Mouse (Mus musculus) G1E-ER4 (cell line): ENCODE results near the gene Nrde2. TPM values are rescaled to one million over a fixed set of nuclear protein-coding genes. Genes with fewer than 3 reads are reported as not detected.

Experiments used
- GATA1 ChIP-seq: IDR thresholded peaks from one replicate; pipeline ENCODE4 v1.8.0; 2012; ENCODE audit warnings: low read length, inconsistent platforms
- polyA plus RNA-seq: library from polyadenylated mRNA; stranded (reverse); fragments of >175 nt; gene quantifications from 2 replicates; pipeline ENCODE4 v1.2.3, GENCODE M21; 2012

Gene Nrde2
- polyA plus RNA-seq, 1 experiment = 9.5 TPM

DNA sequence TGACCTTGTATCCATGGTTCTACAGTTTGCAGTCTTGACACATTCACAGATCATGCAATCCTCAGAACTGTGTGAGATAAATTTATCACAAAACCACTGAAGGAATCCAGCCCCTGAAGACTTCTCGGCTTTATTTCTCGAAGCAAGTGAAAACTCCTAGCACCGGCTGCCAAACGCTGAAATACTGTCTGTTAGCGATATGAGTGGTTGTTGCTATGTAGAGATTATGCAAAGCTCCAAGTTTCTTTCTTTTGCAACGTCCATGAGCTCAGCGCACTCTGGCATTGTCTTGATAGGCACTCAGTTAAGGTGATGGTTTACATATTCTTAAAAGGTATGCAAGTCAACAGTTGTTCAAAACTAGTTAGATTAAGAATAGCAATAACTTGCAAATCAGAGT lies 26.4 kb upstream of the Nrde2 start:
- TF ChIP-seq GATA1 = no peak

DNA sequence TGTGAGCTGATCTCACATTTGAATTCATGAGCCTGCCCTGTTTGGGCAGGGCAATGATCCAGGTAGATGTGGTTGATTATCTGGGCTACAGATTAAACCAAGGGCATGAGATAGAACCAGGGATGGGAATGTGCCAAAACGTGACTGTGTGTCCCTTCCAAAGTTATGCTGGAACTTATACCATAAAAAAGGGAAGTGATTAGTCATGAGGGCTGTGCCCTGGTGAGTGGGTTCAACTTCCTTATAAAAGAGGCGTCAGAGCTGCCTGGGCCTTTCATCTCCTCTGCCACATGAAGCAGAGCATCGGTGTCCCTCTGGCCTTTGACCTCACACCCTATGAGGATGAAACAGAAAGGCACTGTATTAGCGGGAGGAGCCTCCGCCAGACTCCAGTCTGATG lies 24.5 kb upstream of the Nrde2 start:
- no peak for TF ChIP-seq GATA1

GRCm38 (mm10) chr12:100182676-100183075 lies 23.2 kb upstream of the Nrde2 start:
- TF ChIP-seq GATA1 = no peak

- no peak for TF ChIP-seq GATA1
Observed at GRCm38 (mm10) chr12:100180802-100181201, 21.3 kb upstream of the Nrde2 start.

DNA sequence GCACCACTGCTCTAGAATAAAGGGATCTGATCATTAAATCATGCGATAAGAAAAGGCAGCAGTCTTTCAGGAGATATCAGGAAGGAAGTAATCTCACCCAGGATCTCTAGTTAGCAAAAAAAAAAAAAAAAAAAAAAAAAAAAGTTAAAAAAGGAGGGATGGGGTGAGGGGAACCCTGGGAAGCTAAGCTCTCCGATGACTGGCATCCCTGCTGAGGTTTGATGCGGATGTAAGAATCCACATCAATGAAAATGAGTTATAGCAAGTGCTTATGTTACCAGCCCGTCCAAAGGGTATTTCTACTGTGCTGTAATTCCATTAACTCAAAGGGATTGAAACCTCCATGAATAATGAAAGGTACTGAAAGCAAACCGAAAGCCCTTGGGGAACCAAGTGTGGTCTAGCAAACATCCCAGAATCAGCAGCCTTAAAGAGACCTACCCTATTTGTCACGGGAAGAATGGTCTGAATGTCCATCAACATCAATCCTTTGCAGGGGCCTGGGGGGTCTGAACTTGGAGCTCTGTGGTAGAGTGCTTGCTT lies 19.5 kb upstream of the Nrde2 start:
- TF ChIP-seq GATA1 = no peak

GRCm38 (mm10) chr12:100176469-100177056 lies 17.1 kb upstream of the Nrde2 start:
- TF ChIP-seq GATA1 = no peak

- no peak for TF ChIP-seq GATA1
Observed at GRCm38 (mm10) chr12:100172481-100172880, 13.0 kb upstream of the Nrde2 start.

GRCm38 (mm10) chr12:100167931-100168871 lies 8.7 kb upstream of the Nrde2 start:
- no peak for TF ChIP-seq GATA1

DNA sequence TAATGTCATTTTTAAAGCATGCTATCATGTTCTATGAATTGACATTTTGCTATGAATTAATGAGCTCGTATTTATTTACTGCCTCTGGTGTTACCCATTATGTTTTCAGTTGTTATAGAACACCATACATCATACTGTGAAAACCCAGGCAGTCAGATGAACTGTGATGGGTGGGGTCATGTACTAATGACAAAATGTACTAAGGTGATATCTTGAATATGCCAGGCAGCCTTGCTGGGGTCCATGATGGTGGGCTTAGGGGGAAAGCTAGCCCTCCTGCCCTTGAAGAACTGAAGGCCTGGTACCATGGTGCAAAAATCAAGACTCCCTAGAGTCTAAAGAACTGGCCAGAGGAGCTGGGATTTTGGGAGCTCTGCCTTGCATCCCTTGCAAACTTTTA lies 8.0 kb upstream of the Nrde2 start:
- no peak for TF ChIP-seq GATA1

DNA sequence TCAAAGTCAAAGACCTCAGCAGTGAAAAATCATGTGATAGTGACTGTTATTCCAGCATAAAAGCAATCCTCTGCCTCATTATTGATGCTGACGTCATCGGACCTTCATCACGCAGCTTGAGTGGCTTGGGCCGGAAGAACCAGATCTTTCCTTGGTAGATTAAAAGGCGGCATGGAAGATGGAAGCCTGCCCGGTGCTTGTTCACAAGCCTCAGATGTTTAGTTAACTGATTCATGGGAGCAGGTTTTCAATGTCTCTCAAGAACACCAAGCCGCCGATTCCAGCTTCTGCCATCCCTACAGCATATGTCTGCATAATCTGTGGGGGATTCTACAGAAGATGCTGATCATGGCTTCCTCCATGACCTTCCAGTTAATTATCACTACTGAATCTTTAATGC lies 7.5 kb upstream of the Nrde2 start:
- no peak for TF ChIP-seq GATA1

- TF ChIP-seq GATA1 = no peak
Observed at GRCm38 (mm10) chr12:100166177-100166576, 6.7 kb upstream of the Nrde2 start.

DNA sequence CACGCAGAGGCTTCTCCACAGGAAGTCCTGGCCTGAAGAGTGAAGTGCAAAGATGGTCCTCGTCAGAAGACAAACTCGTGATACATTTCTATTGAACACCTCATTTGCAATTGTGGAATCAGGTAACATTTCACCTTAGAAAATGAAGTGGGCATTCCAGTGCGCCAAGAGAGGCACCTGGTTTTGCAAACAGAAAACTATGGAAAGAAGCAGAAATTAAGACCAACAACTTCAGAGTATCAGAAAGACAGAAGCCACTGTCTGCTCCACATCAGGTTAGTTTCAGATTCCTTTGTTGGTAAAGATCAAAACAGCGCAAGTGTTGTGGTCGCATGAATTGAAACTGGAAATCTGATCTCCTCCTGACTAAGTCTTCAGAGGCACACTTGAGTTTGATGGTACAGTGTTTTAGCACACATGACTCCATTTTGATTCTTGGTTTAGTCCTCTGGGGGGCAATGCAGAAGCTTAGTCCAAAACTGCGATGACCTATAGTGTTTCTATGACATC lies 5.6 kb upstream of the Nrde2 start:
- no peak for TF ChIP-seq GATA1

DNA sequence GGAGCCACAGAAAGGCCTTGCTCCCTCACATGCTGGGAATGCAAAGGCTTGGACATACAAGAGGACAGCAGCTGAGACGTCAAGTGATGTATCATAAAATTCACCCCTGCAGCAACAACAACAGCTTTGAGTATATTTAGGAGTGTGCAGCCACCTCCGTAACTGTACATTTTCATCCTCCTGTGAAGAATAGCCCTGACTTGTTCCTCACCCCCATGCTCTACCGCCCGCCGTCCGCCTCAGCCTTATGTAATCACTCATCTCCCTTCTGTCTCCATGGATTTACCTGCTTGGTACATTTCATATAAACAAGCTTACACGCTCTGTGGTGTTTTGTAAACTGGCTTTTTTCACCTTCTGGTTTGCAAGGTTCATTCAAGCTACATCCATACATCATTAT lies 7.0 kb downstream of the Nrde2 start:
- TF ChIP-seq GATA1 = no peak

DNA sequence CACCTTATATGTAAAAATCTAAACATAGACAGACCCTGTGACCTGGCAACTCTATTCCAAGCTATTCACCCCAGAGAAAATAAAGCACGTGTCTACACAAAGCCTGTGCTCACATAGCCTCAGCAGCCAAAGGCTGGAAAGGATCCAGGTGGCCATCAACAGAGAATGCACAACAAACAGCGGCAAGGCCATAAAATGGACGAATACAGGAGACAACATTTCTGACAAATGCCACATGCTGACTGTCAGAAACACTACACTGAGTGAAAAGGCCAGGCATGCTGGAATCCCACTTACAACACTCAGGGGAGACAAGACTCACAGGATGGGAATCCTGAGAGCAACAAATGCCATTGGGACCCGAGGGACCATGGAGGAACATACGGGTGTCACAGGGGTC lies 15.2 kb downstream of the Nrde2 start:
- TF ChIP-seq GATA1 = no peak

GRCm38 (mm10) chr12:100143737-100144136 lies 15.7 kb downstream of the Nrde2 start:
- no peak for TF ChIP-seq GATA1

DNA sequence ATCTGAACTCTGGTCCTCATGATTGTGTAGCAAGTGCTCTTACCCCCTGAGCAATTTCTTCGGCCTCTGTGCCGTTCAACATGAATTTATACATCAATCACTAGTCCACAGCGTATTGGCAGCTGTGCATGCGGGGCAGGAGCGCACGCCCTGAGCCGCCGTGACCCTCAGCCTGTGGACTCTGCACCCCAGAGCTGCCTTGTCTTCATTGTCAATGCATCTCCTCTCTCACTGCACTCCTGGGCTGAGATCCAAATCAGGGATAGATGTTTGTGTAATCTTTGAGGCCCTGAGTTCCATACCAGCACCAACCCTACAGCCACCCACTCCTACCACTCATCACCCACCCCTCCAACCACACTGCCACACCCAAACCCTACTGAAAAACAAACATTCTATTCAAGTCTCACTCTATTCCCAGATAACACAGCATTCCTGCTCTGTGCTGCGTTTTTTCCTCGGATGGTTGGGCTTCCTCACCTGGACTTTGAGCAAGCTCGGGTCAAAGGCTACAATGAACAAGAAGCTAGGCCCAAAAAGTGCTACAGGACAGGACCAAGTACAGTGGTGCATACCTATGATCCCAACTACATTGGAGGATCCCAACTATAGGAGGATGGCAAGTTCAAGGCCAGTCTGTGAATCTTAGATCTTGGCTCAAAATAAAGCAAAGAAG lies 16.5 kb downstream of the Nrde2 start:
- TF ChIP-seq GATA1 = no peak
